Mouse (Mus musculus) heart, adult 10 weeks (tissue): ENCODE data around the gene Rab11fip2. TPM values are rescaled to one million over a fixed set of nuclear protein-coding genes. Genes with fewer than 3 reads are reported as not detected.

Experiments
- polyA plus RNA-seq: library from polyadenylated mRNA; stranded (reverse); fragments of 350-450 nt; fragmentation: Illumina TruSeq; extraction: RNeasy Lipid Tissue Mini Kit (QIAGEN cat#74804); gene quantifications from one replicate; pipeline ENCODE4 v1.2.3, GENCODE M21; 2014; ENCODE audit warnings: low read depth, low replicate concordance

Gene Rab11fip2
- polyA plus RNA-seq, result 6.9 TPM

DNA sequence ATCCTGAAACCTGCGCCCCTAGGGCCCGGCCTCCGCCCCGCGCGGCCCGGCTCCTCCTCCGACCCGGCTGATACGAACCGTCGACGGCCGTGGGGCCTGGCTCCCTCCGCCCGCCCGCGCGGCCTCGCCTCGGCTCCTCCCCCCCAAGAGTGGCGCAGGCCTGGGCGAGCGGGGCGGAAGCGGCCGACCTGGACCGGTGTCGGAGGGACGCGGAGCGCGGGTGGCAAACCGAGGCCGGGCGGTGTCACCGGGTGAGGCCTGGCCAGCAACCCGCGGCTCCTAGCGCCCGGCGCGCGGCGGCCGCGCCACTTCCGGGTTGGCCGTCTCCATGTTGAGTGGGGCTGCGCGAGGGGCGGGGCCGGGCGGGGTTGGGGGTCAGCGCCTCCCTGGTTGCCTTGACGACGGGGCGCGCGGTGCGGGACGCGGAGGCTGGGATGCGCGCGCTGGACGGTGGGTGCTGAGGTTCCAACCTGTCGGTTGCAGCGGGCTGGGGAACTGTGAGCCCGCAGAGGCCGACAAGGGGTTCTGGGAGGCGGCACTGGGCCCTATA lies at the start of gene Rab11fip2:
TSS of gene Rab11fip2 (minus strand) at position 333 of the 550 bp plus-strand sequence.

